Mouse (Mus musculus) neural tube, embryonic 14.5 days (tissue): ENCODE data around the gene Mtnr1a. TPM values are rescaled to one million over a fixed set of nuclear protein-coding genes. Genes with fewer than 3 reads are reported as not detected.
"Not testable (repeated sequence)": the region's sequence is repeated elsewhere in the genome, so short reads cannot be mapped to it uniquely, and the experiment has no call there.

Experiments
- ATAC-seq: fragments of 200-750 bp; cut with Nextera tagmentation; 2 replicates; pipeline ENCODE4 v1.8.0; 2017; ENCODE audit warnings: low read depth, mild to moderate bottlenecking, moderate TSS enrichment, moderate library complexity
- H3K27ac ChIP-seq: fragments of 300-500 bp; sonication (generic); 2 replicates; pipeline ENCODE4 v1.5.1; 2014; ENCODE audit warnings: low read depth, mild to moderate bottlenecking, control low read depth, low read length, moderate library complexity, mixed read lengths
- H3K27me3 ChIP-seq: fragments of 300-500 bp; sonication (generic); 2 replicates; pipeline ENCODE4 v1.6.1; 2014; ENCODE audit warnings: low read length; ENCODE audit not compliant: control insufficient read depth, insufficient read depth
- H3K36me3 ChIP-seq: fragments of 300-500 bp; sonication (generic); 2 replicates; pipeline ENCODE4 v1.6.1; 2014; ENCODE audit warnings: low read length, mixed read lengths; ENCODE audit not compliant: control insufficient read depth, insufficient read depth
- H3K4me1 ChIP-seq: fragments of 300-500 bp; sonication (generic); 2 replicates; pipeline ENCODE4 v1.6.1; 2014; ENCODE audit warnings: low read length; ENCODE audit not compliant: control insufficient read depth, insufficient read depth
- H3K4me2 ChIP-seq: fragments of 300-500 bp; sonication (generic); 2 replicates; pipeline ENCODE4 v1.6.1; 2014; ENCODE audit warnings: mild to moderate bottlenecking, low read depth, low read length, control low read depth
- H3K4me3 ChIP-seq: fragments of 300-500 bp; sonication (generic); 2 replicates; pipeline ENCODE4 v1.5.1; 2014; ENCODE audit warnings: low read depth, low read length, control low read depth, mixed read lengths
- H3K9ac ChIP-seq: fragments of 300-500 bp; sonication (generic); replicated peaks from 2 replicates; pipeline ENCODE4 v1.6.1; 2014; ENCODE audit warnings: low read depth, mild to moderate bottlenecking, control low read depth, low read length, mixed read lengths
- H3K9me3 ChIP-seq: fragments of 300-500 bp; sonication (generic); 2 replicates; pipeline ENCODE4 v1.6.1; 2016; ENCODE audit warnings: low read length; ENCODE audit not compliant: control insufficient read depth
- WGBS: fragments of 180-500 bp; shearing (Covaris S2); extraction: QIAGEN DNeasy Blood & Tissue Kit; methylation state at CpG from one replicate; pipeline ENCODE4 v1.1.7; 2014; 5-methylcytosine and 5-hydroxymethylcytosine counted together
- polyA plus RNA-seq: library from polyadenylated mRNA; unstranded; fragments of >200 nt; fragmentation: Nextera tagmentation; extraction: Ambion mirVana; gene quantifications from 2 replicates; pipeline ENCODE4 v1.2.1, GENCODE M21; 2014

The Mtnr1a gene
- polyA plus RNA-seq, 1 experiment from 2014 or later = 0.33 TPM

- Histone ChIP-seq H3K4me3 (no peak overlapping the region), H3K27me3 (no peaks in the 10 kb centered on the region), H3K27ac (no peak overlapping the region), H3K9me3 (no peaks in the 10 kb centered on the region), H3K4me2 (no peak overlapping the region), H3K9ac (no peak overlapping the region), H3K36me3 (0 out of 2 replicates have a peak, but pooled peaks cover 3% of the 10 kb centered on the region), H3K4me1 (no peaks in the 10 kb centered on the region)
- no peak; the same call in 1 of the 2 replicates for ATAC-seq
- 76% methylated on average over 1 of the region's 1 CpGs for WGBS
Observed at GRCm38 (mm10) chr8:45052205-45052604, 16.7 kb upstream of the Mtnr1a start.

GRCm38 (mm10) chr8:45052618-45053017 lies 16.3 kb upstream of the Mtnr1a start:
- no peak for ATAC-seq
- H3K27me3 ChIP-seq = no peaks in the 10 kb centered on the region
- H3K4me2 ChIP-seq = no peak overlapping the region
- no peaks in the 10 kb centered on the region for H3K9me3 ChIP-seq
- H3K9ac ChIP-seq = no peak overlapping the region
- 91% methylated on average over 9 of the region's 9 CpGs for WGBS
- 0 out of 2 replicates have a peak, but pooled peaks cover 3% of the 10 kb centered on the region for H3K36me3 ChIP-seq
- no peak overlapping the region for H3K27ac ChIP-seq
- H3K4me3 ChIP-seq = no peak overlapping the region
- H3K4me1 ChIP-seq = no peaks in the 10 kb centered on the region

GRCm38 (mm10) chr8:45055500-45055899 lies 13.4 kb upstream of the Mtnr1a start:
- Histone ChIP-seq H3K9me3 (no peaks in the 10 kb centered on the region), H3K36me3 (0 out of 2 replicates have a peak, but pooled peaks cover 3% of the 10 kb centered on the region), H3K27me3 (no peaks in the 10 kb centered on the region), H3K27ac (no peak overlapping the region), H3K4me2 (no peak overlapping the region), H3K4me3 (no peak overlapping the region), H3K9ac (no peak overlapping the region), H3K4me1 (no peaks in the 10 kb centered on the region)
- 99% methylated on average over 3 of the region's 3 CpGs for WGBS
- ATAC-seq = no peak

- Histone ChIP-seq H3K4me1 (no peaks in the 10 kb centered on the region), H3K4me2 (no peak overlapping the region), H3K4me3 (no peak overlapping the region), H3K36me3 (no peaks in the 10 kb centered on the region), H3K9me3 (no peaks in the 10 kb centered on the region), H3K27ac (no peak overlapping the region), H3K9ac (no peak overlapping the region), H3K27me3 (no peaks in the 10 kb centered on the region)
- no peak for ATAC-seq
- WGBS = 9% methylated on average over 2 of the region's 3 CpGs
Observed at GRCm38 (mm10) chr8:45056810-45057209, 12.1 kb upstream of the Mtnr1a start.

GRCm38 (mm10) chr8:45060083-45060482 lies 8.9 kb upstream of the Mtnr1a start:
- no peaks in the 10 kb centered on the region for H3K27me3 ChIP-seq
- no peak overlapping the region for H3K4me3 ChIP-seq
- H3K9me3 ChIP-seq = no peaks in the 10 kb centered on the region
- no peak overlapping the region for H3K27ac ChIP-seq
- H3K4me1 ChIP-seq = no peaks in the 10 kb centered on the region
- no peak overlapping the region for H3K4me2 ChIP-seq
- H3K9ac ChIP-seq = no peak overlapping the region
- WGBS = 92% methylated on average over 2 of the region's 2 CpGs
- no peaks in the 10 kb centered on the region for H3K36me3 ChIP-seq
- ATAC-seq = no peak

GRCm38 (mm10) chr8:45062311-45062710 lies 6.6 kb upstream of the Mtnr1a start:
- ATAC-seq = no peak
- WGBS = 90% methylated on average over 11 of the region's 11 CpGs

GRCm38 (mm10) chr8:45062982-45063924 lies 5.7 kb upstream of the Mtnr1a start:
- Histone ChIP-seq H3K9ac (no peak overlapping the region), H3K4me2 (no peak overlapping the region), H3K27me3 (no peaks in the 10 kb centered on the region), H3K4me3 (no peak overlapping the region), H3K4me1 (no peaks in the 10 kb centered on the region), H3K9me3 (no peaks in the 10 kb centered on the region), H3K27ac (no peak overlapping the region), H3K36me3 (no peaks in the 10 kb centered on the region)
- ATAC-seq = no peak
- 66% methylated on average over 25 of the region's 25 CpGs for WGBS

More at GRCm38 (mm10) chr8:45062311-45062710, 6.6 kb upstream of the Mtnr1a start:
- Histone ChIP-seq H3K27me3 (no peaks in the 10 kb centered on the region), H3K36me3 (no peaks in the 10 kb centered on the region), H3K27ac (no peak overlapping the region), H3K9ac (no peak overlapping the region), H3K4me3 (no peak overlapping the region), H3K4me1 (no peaks in the 10 kb centered on the region), H3K4me2 (no peak overlapping the region), H3K9me3 (no peaks in the 10 kb centered on the region)

- no peaks in the 10 kb centered on the region for H3K9me3 ChIP-seq
- no peak overlapping the region for H3K4me2 ChIP-seq
- ATAC-seq = no peak; the same call in 1 of the 2 replicates
- 0 out of 2 replicates have a peak, but pooled peaks cover 3% of the 10 kb centered on the region for H3K4me1 ChIP-seq
- H3K9ac ChIP-seq = no peak overlapping the region
- no peak overlapping the region for H3K27ac ChIP-seq
- WGBS = 19% methylated on average over 8 of the region's 8 CpGs
- no peak overlapping the region for H3K4me3 ChIP-seq
- H3K36me3 ChIP-seq = no peaks in the 10 kb centered on the region
- no peaks in the 10 kb centered on the region for H3K27me3 ChIP-seq
Observed at GRCm38 (mm10) chr8:45064197-45064869, 4.6 kb upstream of the Mtnr1a start.

GRCm38 (mm10) chr8:45065391-45065790 lies 3.5 kb upstream of the Mtnr1a start:
- not testable (repeated sequence) for H3K36me3 ChIP-seq, H3K4me1 ChIP-seq, H3K9me3 ChIP-seq, H3K27ac ChIP-seq, H3K4me3 ChIP-seq, H3K27me3 ChIP-seq, ATAC-seq, H3K9ac ChIP-seq, H3K4me2 ChIP-seq
- WGBS = 86% methylated on average over 1 of the region's 1 CpGs
